Mouse (Mus musculus): ENCODE measurements around the gene Tnfrsf22. TPM values are rescaled to one million over a fixed set of nuclear protein-coding genes. Genes with fewer than 3 reads are reported as not detected.

The Tnfrsf22 gene
- polyA plus RNA-seq, 1 experiment from 2014 or later: 2.8 TPM

DNA sequence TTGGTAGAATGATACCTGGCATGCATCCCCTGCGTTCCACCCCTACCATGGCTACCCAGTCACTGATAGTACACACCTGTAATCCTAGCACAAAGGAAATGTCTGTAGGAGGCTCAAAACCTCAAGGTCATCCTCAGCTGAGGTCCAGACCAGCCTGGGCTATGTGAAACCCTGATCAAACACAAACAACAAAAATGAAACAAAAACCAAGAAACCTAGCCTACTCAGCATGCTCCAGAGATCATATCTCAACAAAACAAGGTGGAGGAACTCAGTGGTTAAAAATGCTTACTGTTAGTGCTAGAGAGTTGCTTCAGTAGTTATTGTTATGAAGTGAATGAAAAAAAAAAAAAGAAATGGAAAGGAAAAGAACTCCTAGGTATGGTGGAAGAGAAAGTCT is 20.9 kb downstream of the Tnfrsf22 start, which contains the start of gene Tnfrsf26:
Gene Tnfrsf26 (minus strand): TSS at position 183 of the 400 bp plus-strand sequence.
- Histone ChIP-seq H3K4me1 (replicated peaks) (no peaks in the 10 kb centered on the region), H3K4me3 (0 out of 2 replicates have a peak within 1 kb of the TSS, but pooled peaks have one; percentile 11), H3K9ac (no peak within 1 kb of the TSS), H3K4me2 (no peak within 1 kb of the TSS; the same call in 1 of the 2 replicates), H3K36me3 (no peaks in the 10 kb centered on the region), H3K27ac (no peak within 1 kb of the TSS), H3K9me3 (replicated peaks) (no peaks in the 10 kb centered on the region), H3K27me3 (0 out of 2 replicates have a peak, but pooled peaks cover 2% of the 10 kb centered on the region)
- no peak for ATAC-seq (replicated peaks; ENCODE audit: insufficient number of reproducible peaks, insufficient read depth, low FRiP score, low read depth)
- WGBS: 82% methylated on average over 1 of the region's 1 CpGs

DNA sequence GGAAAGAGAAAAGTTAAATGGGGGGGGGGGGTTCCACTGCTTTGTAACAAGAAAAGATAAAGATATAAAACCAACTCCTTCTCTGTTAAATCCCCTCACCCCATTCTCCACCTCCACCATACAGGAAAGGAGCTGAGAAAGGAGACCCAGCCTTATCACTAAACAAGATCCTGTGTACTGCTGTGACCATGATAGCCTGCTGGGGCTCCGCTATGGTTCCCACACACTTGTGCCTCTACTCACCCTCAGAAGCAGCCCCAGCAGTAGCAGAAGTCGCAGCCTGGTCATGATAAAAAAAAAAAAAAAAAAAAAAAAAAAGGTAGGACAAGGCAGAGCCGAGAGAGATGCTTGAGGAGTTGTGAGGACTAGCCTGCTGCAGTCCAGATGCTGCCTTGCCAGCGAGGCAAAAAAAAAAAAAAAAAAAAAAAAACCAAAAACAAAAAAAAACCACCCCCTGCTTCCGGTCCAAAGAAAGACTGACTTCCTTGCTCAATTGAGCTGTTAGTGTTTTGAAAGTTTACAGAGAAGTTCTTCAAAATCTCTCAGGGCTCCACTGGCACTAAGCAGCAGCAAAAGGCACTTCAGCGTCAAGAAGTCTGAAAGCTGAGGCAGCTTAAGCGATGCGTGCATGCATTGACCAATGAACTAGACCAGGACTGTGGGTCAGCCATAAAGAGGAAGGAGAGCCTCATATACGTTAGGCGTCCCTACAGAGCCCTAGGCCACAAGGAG is 21.7 kb downstream of the Tnfrsf22 start:
- Histone ChIP-seq H3K27ac (no peak overlapping the region), H3K9me3 (replicated peaks) (no peaks in the 10 kb centered on the region), H3K4me2 (no peak overlapping the region; the same call in 1 of the 2 replicates), H3K27me3 (0 out of 2 replicates have a peak, but pooled peaks cover 2% of the 10 kb centered on the region), H3K36me3 (no peaks in the 10 kb centered on the region), H3K9ac (no peak overlapping the region), H3K4me3 (0 out of 2 replicates have a peak overlapping the region, but pooled peaks have one; percentile 11), H3K4me1 (replicated peaks) (no peaks in the 10 kb centered on the region)
- 45% methylated on average over 10 of the region's 10 CpGs for WGBS
- no peak for ATAC-seq (replicated peaks; ENCODE audit: insufficient number of reproducible peaks, insufficient read depth, low FRiP score, low read depth)

DNA sequence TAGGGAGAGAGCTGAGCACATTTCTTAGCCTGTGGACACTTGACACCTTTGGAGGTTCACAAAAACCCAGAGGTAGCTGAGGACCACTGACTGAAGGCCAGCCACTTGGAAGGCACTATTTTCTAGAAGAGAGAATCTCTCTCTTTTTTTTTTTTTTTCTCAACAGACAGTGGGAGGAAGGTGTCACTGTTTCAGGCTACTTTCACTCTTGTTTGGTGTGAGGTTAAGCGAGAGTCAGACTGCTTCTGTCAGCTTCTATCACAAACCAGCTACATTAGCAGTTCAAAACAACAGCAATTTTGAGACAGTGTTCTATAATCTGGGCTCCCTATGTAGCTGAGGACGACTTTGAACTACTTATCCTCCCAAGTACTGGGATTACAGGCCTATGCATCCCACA is 23.3 kb downstream of the Tnfrsf22 start:
- Histone ChIP-seq H3K27me3 (0 out of 2 replicates have a peak, but pooled peaks cover 2% of the 10 kb centered on the region), H3K4me2 (no peak overlapping the region), H3K4me3 (no peak overlapping the region), H3K4me1 (replicated peaks) (no peaks in the 10 kb centered on the region), H3K27ac (no peak overlapping the region), H3K9me3 (replicated peaks) (no peaks in the 10 kb centered on the region), H3K9ac (no peak overlapping the region), H3K36me3 (no peaks in the 10 kb centered on the region)
- no peak for ATAC-seq (replicated peaks; ENCODE audit: insufficient number of reproducible peaks, insufficient read depth, low FRiP score, low read depth)
- WGBS: 62% methylated on average over 2 of the region's 2 CpGs

DNA sequence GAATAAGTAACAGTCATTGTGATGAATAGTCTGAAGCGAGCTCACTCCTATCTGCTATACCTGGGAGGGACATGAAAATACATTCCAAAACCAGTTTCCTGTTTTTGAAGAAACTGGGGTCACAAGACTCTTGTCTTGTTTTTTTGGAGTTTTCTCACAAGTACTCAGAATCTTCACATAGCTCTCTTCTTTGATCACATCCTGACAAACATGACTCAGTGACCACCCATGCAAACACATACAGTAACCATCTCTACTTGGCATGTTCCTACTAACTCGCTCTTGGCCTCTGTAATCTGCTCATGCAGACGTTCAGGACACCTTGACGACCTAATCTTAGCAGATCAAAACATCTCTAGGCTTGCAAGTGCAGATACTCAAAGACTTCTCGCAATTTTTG is 24.3 kb downstream of the Tnfrsf22 start:
- ATAC-seq (replicated peaks; ENCODE audit: insufficient number of reproducible peaks, insufficient read depth, low FRiP score, low read depth): no peak
- no peak overlapping the region for H3K27ac ChIP-seq
- H3K4me3 ChIP-seq: no peak overlapping the region
- H3K27me3 ChIP-seq: 0 out of 2 replicates have a peak, but pooled peaks cover 2% of the 10 kb centered on the region
- H3K9me3 ChIP-seq (replicated peaks): no peaks in the 10 kb centered on the region
- H3K4me1 ChIP-seq (replicated peaks): no peaks in the 10 kb centered on the region
- H3K9ac ChIP-seq: no peak overlapping the region
- 56% methylated on average over 5 of the region's 5 CpGs for WGBS
- H3K36me3 ChIP-seq: no peaks in the 10 kb centered on the region
- H3K4me2 ChIP-seq: no peak overlapping the region

DNA sequence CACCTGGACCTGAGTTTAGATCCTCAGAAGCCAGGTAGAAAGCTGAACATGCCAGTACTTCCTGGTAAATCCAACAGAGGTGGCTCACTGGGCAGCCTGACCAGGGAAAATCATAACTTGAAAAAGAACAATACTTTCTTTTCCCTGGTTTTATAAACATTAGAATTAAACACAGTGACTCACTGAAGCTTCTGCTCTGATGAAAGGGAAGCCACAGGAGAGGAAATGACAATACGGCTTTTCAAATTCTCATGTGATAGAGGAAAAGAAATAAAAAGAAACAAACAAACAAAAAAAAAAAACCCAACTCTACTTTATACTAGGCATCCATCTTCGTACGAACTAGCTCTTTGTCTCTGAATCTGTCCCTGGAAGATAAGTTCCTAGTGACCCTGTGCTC is 24.9 kb downstream of the Tnfrsf22 start:
- no peaks in the 10 kb centered on the region for H3K9me3 ChIP-seq (replicated peaks)
- H3K4me1 ChIP-seq (replicated peaks): no peaks in the 10 kb centered on the region
- H3K9ac ChIP-seq: no peak overlapping the region
- H3K4me2 ChIP-seq: no peak overlapping the region
- WGBS: 59% methylated on average over 3 of the region's 3 CpGs
- no peak overlapping the region for H3K4me3 ChIP-seq
- no peak overlapping the region for H3K27ac ChIP-seq
- no peak for ATAC-seq (replicated peaks; ENCODE audit: insufficient number of reproducible peaks, insufficient read depth, low FRiP score, low read depth)
- 0 out of 2 replicates have a peak, but pooled peaks cover 2% of the 10 kb centered on the region for H3K27me3 ChIP-seq
- H3K36me3 ChIP-seq: no peaks in the 10 kb centered on the region

DNA sequence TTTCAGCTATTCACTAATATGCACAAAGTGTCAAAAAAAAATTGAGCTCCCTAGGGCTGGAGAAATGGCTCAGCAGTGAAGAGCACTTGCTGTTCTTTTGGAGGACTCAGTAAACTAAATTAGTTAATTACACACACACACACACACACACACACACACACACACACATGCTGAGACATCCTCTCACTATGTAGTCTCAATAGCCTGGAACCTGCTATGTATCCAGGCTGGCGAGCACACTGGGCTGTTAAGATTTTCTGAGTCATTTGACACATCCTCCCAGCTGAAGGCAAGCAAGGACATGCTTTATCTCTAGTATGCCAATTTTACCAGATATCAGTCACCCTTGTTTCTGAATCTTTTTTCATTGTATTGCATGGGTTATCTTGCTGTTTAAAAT is 28.5 kb downstream of the Tnfrsf22 start:
- no peak for ATAC-seq (replicated peaks; ENCODE audit: insufficient number of reproducible peaks, insufficient read depth, low FRiP score, low read depth)
- Histone ChIP-seq H3K27ac (no peak overlapping the region), H3K4me3 (no peak overlapping the region), H3K27me3 (no peaks in the 10 kb centered on the region), H3K4me2 (no peak overlapping the region), H3K9ac (no peak overlapping the region), H3K9me3 (replicated peaks) (no peaks in the 10 kb centered on the region), H3K36me3 (no peaks in the 10 kb centered on the region), H3K4me1 (replicated peaks) (no peaks in the 10 kb centered on the region)
- WGBS: 43% methylated on average over 1 of the region's 1 CpGs

DNA sequence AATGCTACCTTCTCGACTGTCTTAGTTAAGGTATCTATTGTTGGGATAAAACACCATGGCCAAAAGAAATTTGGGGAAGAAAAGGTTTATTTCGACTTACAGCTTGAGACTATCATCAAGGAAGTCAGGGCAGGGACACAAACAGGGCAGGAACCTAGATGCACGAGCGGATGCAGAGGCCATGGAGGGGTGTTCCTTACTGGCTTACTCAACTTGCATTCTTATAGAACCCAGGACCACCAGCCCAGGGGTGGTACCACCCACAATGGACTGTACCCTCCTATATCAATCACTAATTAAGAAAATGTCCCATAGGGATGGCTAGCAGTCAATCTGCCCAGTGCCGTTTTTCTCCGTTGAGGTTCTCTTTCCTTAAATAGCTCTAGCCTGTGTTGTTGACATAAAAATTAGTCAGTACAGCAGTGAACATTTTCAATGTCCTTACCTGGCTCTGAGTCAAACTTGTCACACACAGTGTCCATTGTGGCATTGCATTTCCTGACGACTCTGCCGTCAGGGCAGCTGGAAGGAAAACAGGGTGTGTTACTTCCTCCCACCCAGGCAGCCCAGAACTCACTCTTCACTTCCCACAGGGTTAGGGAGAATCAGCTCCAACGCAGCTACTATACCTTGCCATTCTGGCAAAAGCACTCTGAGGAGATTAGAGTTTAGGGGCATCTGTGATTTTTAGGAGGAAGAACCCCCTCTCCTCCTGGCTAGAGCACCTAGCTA is 34.9 kb downstream of the Tnfrsf22 start:
- ATAC-seq (replicated peaks; ENCODE audit: insufficient number of reproducible peaks, insufficient read depth, low FRiP score, low read depth): 0 out of 2 replicates have a peak, but pooled peaks have one; percentile 43
- no peaks in the 10 kb centered on the region for H3K36me3 ChIP-seq
- H3K4me3 ChIP-seq: no peak overlapping the region
- H3K4me2 ChIP-seq: no peak overlapping the region
- WGBS: 33% methylated on average over 9 of the region's 9 CpGs
- H3K27me3 ChIP-seq: no peaks in the 10 kb centered on the region
- no peak overlapping the region for H3K9ac ChIP-seq
- H3K9me3 ChIP-seq (replicated peaks): no peaks in the 10 kb centered on the region
- 0 out of 2 replicates have a peak, but pooled peaks cover 3% of the 10 kb centered on the region for H3K4me1 ChIP-seq (replicated peaks)
- peak overlapping the region; percentile 39 for H3K27ac ChIP-seq

DNA sequence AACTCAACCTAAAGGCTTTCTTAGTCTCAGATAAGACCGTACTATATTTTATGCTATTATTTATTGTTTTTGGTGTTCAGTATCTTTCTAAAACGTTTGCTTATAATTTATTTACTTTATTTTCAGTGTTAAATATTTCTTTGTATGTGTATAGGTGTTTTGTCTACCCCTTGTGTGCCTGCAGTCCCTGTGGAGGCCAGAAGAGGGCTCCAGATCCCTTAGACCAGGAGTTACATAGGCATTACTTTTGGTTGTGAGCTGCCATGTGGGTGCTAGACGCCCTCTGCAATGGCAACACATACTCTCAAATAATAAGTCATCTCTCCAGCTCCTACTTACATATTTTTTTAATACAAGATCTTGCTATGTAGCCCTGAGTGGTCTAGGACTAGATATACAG is 37.2 kb downstream of the Tnfrsf22 start:
- Histone ChIP-seq H3K4me1 (replicated peaks) (0 out of 2 replicates have a peak, but pooled peaks cover 5% of the 10 kb centered on the region), H3K4me2 (no peak overlapping the region), H3K36me3 (no peaks in the 10 kb centered on the region), H3K9ac (no peak overlapping the region), H3K4me3 (no peak overlapping the region), H3K9me3 (replicated peaks) (no peaks in the 10 kb centered on the region), H3K27ac (no peak overlapping the region), H3K27me3 (no peaks in the 10 kb centered on the region)
- WGBS: 58% methylated on average over 3 of the region's 3 CpGs
- no peak for ATAC-seq (replicated peaks; ENCODE audit: insufficient number of reproducible peaks, insufficient read depth, low FRiP score, low read depth)

DNA sequence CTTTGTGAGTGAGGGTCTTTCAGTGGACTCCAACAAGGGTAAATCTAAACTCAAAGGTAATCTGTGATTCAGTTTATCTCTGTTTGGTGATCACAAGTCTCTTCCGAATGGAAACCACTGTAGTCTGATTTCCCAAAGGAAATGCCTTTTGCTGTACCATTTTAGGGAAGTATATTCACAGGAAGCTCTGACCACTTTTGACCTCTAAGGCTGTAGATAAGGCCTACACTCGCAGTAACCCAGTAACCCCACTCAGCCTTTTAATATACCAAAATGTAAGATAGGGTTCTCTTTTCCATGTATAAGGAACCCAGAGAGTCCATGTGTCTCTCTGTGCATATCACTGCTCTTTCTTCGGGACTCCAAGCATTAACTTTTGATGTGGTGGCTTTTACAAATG is 44.1 kb downstream of the Tnfrsf22 start:
- H3K4me1 ChIP-seq (replicated peaks): 0 out of 2 replicates have a peak, but pooled peaks cover 3% of the 10 kb centered on the region
- no peak overlapping the region for H3K4me2 ChIP-seq
- 69% methylated on average over 3 of the region's 3 CpGs for WGBS
- H3K4me3 ChIP-seq: no peak overlapping the region
- no peak overlapping the region for H3K27ac ChIP-seq
- no peaks in the 10 kb centered on the region for H3K9me3 ChIP-seq (replicated peaks)
- no peak for ATAC-seq (replicated peaks; ENCODE audit: insufficient number of reproducible peaks, insufficient read depth, low FRiP score, low read depth)
- H3K27me3 ChIP-seq: no peaks in the 10 kb centered on the region
- no peaks in the 10 kb centered on the region for H3K36me3 ChIP-seq
- H3K9ac ChIP-seq: no peak overlapping the region

DNA sequence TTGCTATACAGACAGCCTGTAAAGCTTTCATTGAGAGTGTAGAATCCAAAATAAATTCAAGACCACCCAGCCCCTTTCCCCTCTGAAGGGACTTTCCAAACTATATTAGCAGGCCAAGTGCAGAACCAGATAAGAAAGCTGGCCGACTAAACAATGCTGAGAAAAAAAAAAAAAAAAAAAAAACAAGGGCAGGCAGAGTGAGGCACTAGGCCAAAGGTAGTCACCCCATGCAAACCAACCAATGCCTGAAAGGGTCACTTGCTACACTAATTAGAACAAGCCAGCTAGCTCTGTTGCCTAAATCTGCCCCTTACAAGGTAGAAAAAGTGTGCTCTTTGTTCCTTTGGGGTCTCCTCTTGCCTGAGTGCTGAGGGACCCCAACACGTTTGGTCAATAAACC is 44.6 kb downstream of the Tnfrsf22 start:
- Histone ChIP-seq H3K36me3 (no peaks in the 10 kb centered on the region), H3K4me3 (no peak overlapping the region), H3K4me1 (replicated peaks) (0 out of 2 replicates have a peak, but pooled peaks cover 3% of the 10 kb centered on the region), H3K4me2 (no peak overlapping the region), H3K27me3 (no peaks in the 10 kb centered on the region), H3K27ac (no peak overlapping the region), H3K9me3 (replicated peaks) (no peaks in the 10 kb centered on the region), H3K9ac (no peak overlapping the region)
- ATAC-seq (replicated peaks; ENCODE audit: insufficient number of reproducible peaks, insufficient read depth, low FRiP score, low read depth): no peak
- 48% methylated on average over 2 of the region's 2 CpGs for WGBS

DNA sequence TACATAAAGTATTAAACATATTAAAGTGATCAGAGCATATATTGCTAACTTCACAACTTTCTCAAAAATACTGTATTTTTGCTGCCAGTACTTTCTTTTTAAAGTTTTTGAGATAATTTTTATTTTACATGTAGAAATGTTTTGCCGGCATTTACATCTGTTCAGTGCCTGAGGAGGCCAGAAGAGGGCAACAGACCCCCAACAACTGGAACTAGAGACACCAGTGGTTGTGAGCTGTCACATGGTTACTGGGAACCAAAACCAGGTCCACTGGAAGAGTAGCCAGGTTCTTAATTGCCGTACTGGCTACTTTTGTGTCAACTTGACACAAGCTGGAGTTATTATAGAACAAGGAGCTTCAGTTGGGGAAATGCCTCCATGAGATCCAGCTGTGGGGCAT is 47.8 kb downstream of the Tnfrsf22 start:
- WGBS: 72% methylated on average over 2 of the region's 2 CpGs
- ATAC-seq (replicated peaks; ENCODE audit: insufficient number of reproducible peaks, insufficient read depth, low FRiP score, low read depth): no peak
- Histone ChIP-seq H3K4me3 (no peak overlapping the region), H3K27me3 (no peaks in the 10 kb centered on the region), H3K4me2 (no peak overlapping the region), H3K9ac (no peak overlapping the region), H3K27ac (no peak overlapping the region), H3K9me3 (replicated peaks) (no peaks in the 10 kb centered on the region), H3K36me3 (no peaks in the 10 kb centered on the region), H3K4me1 (replicated peaks) (peaks cover 11% of the 10 kb centered on the region)
